In genomic region chr12:110696173-110696974, GRCm38 (mm10) we compare ENCODE assay signal across 7 mouse cellular contexts. TPM values are rescaled to one million over a fixed set of nuclear protein-coding genes. Genes with fewer than 3 reads are reported as not detected.
DNase-seq lines count a peak whose midpoint lies in the region; ATAC-seq and TF ChIP-seq lines count a peak whose summit lies in the region.

No protein-coding gene starts in this region.

- intact Hi-C loops in left cerebral cortex, postnatal 4 days (cut with DNase I): no loop called here

- peaks cover 17% of the 10 kb centered on the region for H3K36me3 ChIP-seq in intestine, postnatal 0 days (ENCODE audit: control insufficient read depth, insufficient read depth)
- H3K36me3 ChIP-seq in midbrain, embryonic 12.5 days: peaks cover 27% of the 10 kb centered on the region
- H3K36me3 ChIP-seq in small intestine, adult 2 months (ENCODE audit: control insufficient read depth, insufficient read depth, low read length): peaks cover 16% of the 10 kb centered on the region

- peak overlapping the region; percentile 89 for H3K4me2 ChIP-seq in intestine, postnatal 0 days (replicated peaks; ENCODE audit: low read depth)
- H3K4me2 ChIP-seq in midbrain, embryonic 12.5 days (replicated peaks): peak overlapping the region; percentile 81

- ATAC-seq in intestine, postnatal 0 days: peak; percentile 95
- peak; percentile 94 for ATAC-seq in midbrain, embryonic 12.5 days (ENCODE audit: low FRiP score, low read depth)

- H3K9me3 ChIP-seq in intestine, postnatal 0 days (ENCODE audit: control insufficient read depth): no peaks in the 10 kb centered on the region
- H3K9me3 ChIP-seq in midbrain, embryonic 12.5 days: no peaks in the 10 kb centered on the region

- H3K4me1 ChIP-seq in intestine, postnatal 0 days (replicated peaks; ENCODE audit: control insufficient read depth, insufficient read depth, low read length): no peaks in the 10 kb centered on the region
- peaks cover 15% of the 10 kb centered on the region for H3K4me1 ChIP-seq in midbrain, embryonic 12.5 days
- peaks cover 3% of the 10 kb centered on the region for H3K4me1 ChIP-seq in small intestine, adult 2 months (ENCODE audit: control insufficient read depth, insufficient read depth, insufficient read length, low read length)

- no peaks in the 10 kb centered on the region for H3K27me3 ChIP-seq in intestine, postnatal 0 days (replicated peaks; ENCODE audit: control insufficient read depth, insufficient read depth, low read length)
- H3K27me3 ChIP-seq in midbrain, embryonic 12.5 days: peaks cover 16% of the 10 kb centered on the region
- H3K27me3 ChIP-seq in small intestine, adult 2 months (ENCODE audit: control insufficient read depth, insufficient read depth, low read length): no peaks in the 10 kb centered on the region

- TF ChIP-seq POLR2A in small intestine, adult 2 months (IDR thresholded peaks at IDR 0.05; ENCODE audit: low read depth, low read length): peak; percentile 99

- H3K27ac ChIP-seq in intestine, postnatal 0 days (ENCODE audit: low read depth, low read length): peak overlapping the region; percentile 88
- peak overlapping the region; percentile 97 for H3K27ac ChIP-seq in midbrain, embryonic 12.5 days (replicated peaks)
- peak overlapping the region; percentile 78 for H3K27ac ChIP-seq in small intestine, adult 2 months (ENCODE audit: insufficient read depth, low read depth, low read length)

- peak overlapping the region; percentile 96 for H3K9ac ChIP-seq in intestine, postnatal 0 days (ENCODE audit: low read depth, low read length)
- peak overlapping the region; percentile 99 for H3K9ac ChIP-seq in midbrain, embryonic 12.5 days (replicated peaks)

- under 1% methylated on average over 89 of the region's 89 CpGs for WGBS in intestine, postnatal 0 days
- WGBS in midbrain, embryonic 12.5 days: under 1% methylated on average over 79 of the region's 89 CpGs
- 1% methylated on average over 89 of the region's 89 CpGs for WGBS in small intestine, adult 2 months

- TF ChIP-seq CTCF in intestine, postnatal 0 days (IDR thresholded peaks at IDR 0.05; ENCODE audit: low read depth): no peak; the same call in 1 of the 2 replicates
- TF ChIP-seq CTCF in small intestine, adult 2 months (IDR thresholded peaks at IDR 0.05; ENCODE audit: extremely low read depth, insufficient read length, insufficient replicate concordance, low read depth, low read length): no peak

- H3K4me3 ChIP-seq in intestine, postnatal 0 days (ENCODE audit: low read depth, low read length): peak overlapping the region; percentile 100
- peak overlapping the region; percentile 98 for H3K4me3 ChIP-seq in midbrain, embryonic 12.5 days
- H3K4me3 ChIP-seq in small intestine, adult 2 months (ENCODE audit: low read depth, low read length): peak overlapping the region; percentile 86

- DNase-seq in adrenal gland, adult 2 months: peak; percentile 98
- peak; percentile 95 for DNase-seq in embryo, embryonic 11.5 days (ENCODE audit: low read depth, low spot score)
- peak; percentile 96 to 98 for DNase-seq in gastrocnemius, postnatal 4 days (ENCODE audit: low spot score in 2 of 2)
- DNase-seq in left cerebral cortex, postnatal 4 days: peak; percentile 99

RNA-seq across cellular contexts. Expression of gene Hsp90aa1, which starts 6.2 kb away (rescaled TPM):
- total RNA-seq in adrenal gland, adult 2 months (2021): 100 to 1,000 TPM; 854 to 984 TPM
- polyA plus RNA-seq in adrenal gland, adult 2 months (2012; rRNA removed): 22.5 and 33.7 TPM in 2 replicates
- 100 to 1,000 TPM; 127 to 147 TPM for total RNA-seq in gastrocnemius, postnatal 4 days (2021)
- 269 and 296 TPM in 2 replicates for polyA plus RNA-seq in intestine, postnatal 0 days (2015; fragmentation: Nextera tagmentation; extraction: Ambion mirVana)
- 100 to 1,000 TPM; 862 to 917 TPM for total RNA-seq in left cerebral cortex, postnatal 4 days (2021)
- polyA plus RNA-seq in midbrain, embryonic 12.5 days (2016; fragmentation: Nextera tagmentation; extraction: Ambion mirVana): 1,236 and 1,324 TPM in 2 replicates
- polyA plus RNA-seq in small intestine, adult 2 months (2012; rRNA removed): 21.0 and 23.2 TPM in 2 replicates

RNA-seq across cellular contexts. Expression of gene 1700001K19Rik, which starts 14.0 kb away (rescaled TPM):
- not detected for total RNA-seq in adrenal gland, adult 2 months (2021)
- not detected in 2 replicates for polyA plus RNA-seq in adrenal gland, adult 2 months (2012; rRNA removed)
- not detected for total RNA-seq in gastrocnemius, postnatal 4 days (2021)
- polyA plus RNA-seq in intestine, postnatal 0 days (2015; fragmentation: Nextera tagmentation; extraction: Ambion mirVana): not detected in 2 replicates
- total RNA-seq in left cerebral cortex, postnatal 4 days (2021): not detected
- polyA plus RNA-seq in midbrain, embryonic 12.5 days (2016; fragmentation: Nextera tagmentation; extraction: Ambion mirVana): not detected in 2 replicates
- polyA plus RNA-seq in small intestine, adult 2 months (2012; rRNA removed): not detected in 2 replicates

RNA-seq across cellular contexts. Expression of gene Wdr20, which starts 41.4 kb away (rescaled TPM):
- 10 to 100 TPM; 46.8 to 53.3 TPM for total RNA-seq in adrenal gland, adult 2 months (2021)
- polyA plus RNA-seq in adrenal gland, adult 2 months (2012; rRNA removed): 19.1 and 23.8 TPM in 2 replicates
- total RNA-seq in gastrocnemius, postnatal 4 days (2021): 10 to 100 TPM; 24.6 to 34.2 TPM
- polyA plus RNA-seq in intestine, postnatal 0 days (2015; fragmentation: Nextera tagmentation; extraction: Ambion mirVana): 12.3 and 14.7 TPM in 2 replicates
- 10 to 100 TPM; 37.8 to 46.8 TPM for total RNA-seq in left cerebral cortex, postnatal 4 days (2021)
- 32.1 and 32.6 TPM in 2 replicates for polyA plus RNA-seq in midbrain, embryonic 12.5 days (2016; fragmentation: Nextera tagmentation; extraction: Ambion mirVana)
- polyA plus RNA-seq in small intestine, adult 2 months (2012; rRNA removed): 6.1 and 15.5 TPM in 2 replicates

Comparison
In these comparisons a context has a peak if more than half of its experiments do, and no peak if none do; other contexts are left out.
1. Peak in every context shown above with its lines: DNase-seq, ATAC-seq, H3K4me3 ChIP-seq and H3K27ac ChIP-seq.